Mouse (Mus musculus): ENCODE measurements at regions not wholly inside any gene's neighbourhood (a gene's known extent, or its start where the extent isn't known, plus 50 kb on each side); places are given as distances from the start of the nearest gene placed in this dataset.

DNA sequence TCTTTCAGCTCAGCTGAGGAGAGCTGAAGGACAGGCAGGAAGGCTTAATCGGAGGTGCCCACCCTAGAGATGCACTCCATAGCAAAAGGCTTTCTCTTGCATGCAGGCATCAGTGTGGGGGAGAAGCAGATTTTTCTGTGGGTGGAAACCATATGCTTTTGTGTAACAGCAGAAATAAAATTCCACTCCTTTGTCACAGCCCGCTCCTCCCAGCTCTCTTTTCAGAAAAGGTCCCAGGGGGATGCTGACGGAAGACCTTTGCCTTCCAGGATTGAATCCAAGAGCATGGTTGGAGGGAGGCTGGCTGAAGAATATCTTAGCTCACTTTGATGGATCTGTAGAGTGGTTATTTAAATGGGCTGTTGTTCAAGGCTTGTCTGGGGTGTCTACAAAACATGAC lies 336.8 kb upstream of the Map3k7 start:
- Histone ChIP-seq H3K9ac (ENCODE audit: control insufficient read depth, low read depth, low read length, poor library complexity, severe bottlenecking) (no peak overlapping the region), H3K27ac (ENCODE audit: control insufficient read depth, low read depth, low read length) (no peak overlapping the region)
- no peak for DNase-seq (ENCODE audit: low read depth, low spot score)

DNA sequence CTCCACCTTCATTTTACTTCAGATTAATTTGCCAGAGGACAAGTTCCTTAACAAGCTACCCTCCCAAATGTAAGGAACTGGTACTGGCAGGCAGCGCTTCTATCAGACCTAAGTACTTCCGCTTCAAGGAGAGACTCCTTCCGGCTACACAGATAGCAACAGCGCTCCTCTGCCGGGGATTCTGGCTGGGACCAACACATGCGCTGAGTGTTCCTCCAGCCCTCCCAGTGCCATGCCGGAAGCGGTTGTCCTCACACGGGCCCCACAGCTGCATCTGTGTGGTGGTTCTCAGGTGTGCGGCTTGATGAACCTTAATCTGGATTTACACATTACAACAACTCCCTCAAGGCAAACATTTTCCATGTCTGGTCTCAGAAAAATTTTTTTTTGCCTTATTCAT lies 336.1 kb upstream of the Map3k7 start:
- Histone ChIP-seq H3K27me3 (ENCODE audit: control insufficient read depth in 1 of 2, insufficient read depth in 2 of 2, low read length in 2 of 2) (no peaks in the 10 kb centered on the region), H3K4me1 (ENCODE audit: control insufficient read depth in 1 of 2, insufficient read depth in 2 of 2, low read length in 2 of 2) (no peaks in the 10 kb centered on the region), H3K27ac (ENCODE audit: control insufficient read depth, low read depth, low read length) (no peak overlapping the region), H3K36me3 (ENCODE audit: control insufficient read depth in 1 of 2, insufficient read depth in 2 of 2, low read length in 2 of 2) (no peaks in the 10 kb centered on the region), H3K79me2 (ENCODE audit: control insufficient read depth, insufficient read depth, low read length, poor library complexity) (no peaks in the 10 kb centered on the region), H3K9me3 (replicated peaks; ENCODE audit: insufficient read depth, low read length) (no peaks in the 10 kb centered on the region), H3K9ac (ENCODE audit: control insufficient read depth, low read depth, low read length, poor library complexity, severe bottlenecking) (no peak overlapping the region), H3K4me3 (ENCODE audit: control insufficient read depth in 1 of 2, insufficient read depth in 1 of 2, low read depth in 2 of 2, low read length in 2 of 2) (no peak overlapping the region)
- TF ChIP-seq RAD21 (IDR thresholded peaks at IDR 0.05; ENCODE audit: low read depth, low read length) (no peak), MXI1 (IDR thresholded peaks at IDR 0.05; ENCODE audit: low read depth, low read length) (no peak), USF2 (IDR thresholded peaks at IDR 0.05; ENCODE audit: borderline replicate concordance in 1 of 2, insufficient read depth in 1 of 2, low read depth in 1 of 2, low read length in 2 of 2) (no peak), EP300 (IDR thresholded peaks at IDR 0.05; ENCODE audit: low read depth in 1 of 2, low read length in 2 of 2) (no peak), GABPA (IDR thresholded peaks at IDR 0.05; ENCODE audit: low read depth, low read length) (no peak), ZNF384 (IDR thresholded peaks at IDR 0.05; ENCODE audit: low read depth, low read length) (no peak), ZC3H11A (IDR thresholded peaks at IDR 0.05; ENCODE audit: low read depth, low read length) (no peak), ZKSCAN1 (IDR thresholded peaks at IDR 0.05; ENCODE audit: low read depth, low read length) (no peak), MAZ (IDR thresholded peaks at IDR 0.05; ENCODE audit: low read depth, low read length) (no peak), GATA1 (IDR thresholded peaks at IDR 0.05; ENCODE audit: low read depth, low read length) (no peak), MEF2A (IDR thresholded peaks at IDR 0.05; ENCODE audit: extremely low read depth, insufficient replicate concordance, low read depth, low read length, poor library complexity, severe bottlenecking) (no peak), ETS1 (IDR thresholded peaks at IDR 0.05; ENCODE audit: low read depth, low read length) (no peak), SIN3A (IDR thresholded peaks at IDR 0.05; ENCODE audit: low read length) (no peak)
- DNase-seq (ENCODE audit: low read depth, low spot score) = no peak

More for the DNA sequence above, 336.8 kb upstream of the Map3k7 start:
- Histone ChIP-seq H3K9me3 (replicated peaks; ENCODE audit: insufficient read depth, low read length) (no peaks in the 10 kb centered on the region), H3K4me1 (ENCODE audit: control insufficient read depth in 1 of 2, insufficient read depth in 2 of 2, low read length in 2 of 2) (no peaks in the 10 kb centered on the region), H3K27me3 (ENCODE audit: control insufficient read depth in 1 of 2, insufficient read depth in 2 of 2, low read length in 2 of 2) (no peaks in the 10 kb centered on the region), H3K79me2 (ENCODE audit: control insufficient read depth, insufficient read depth, low read length, poor library complexity) (no peaks in the 10 kb centered on the region), H3K36me3 (ENCODE audit: control insufficient read depth in 1 of 2, insufficient read depth in 2 of 2, low read length in 2 of 2) (no peaks in the 10 kb centered on the region), H3K4me3 (ENCODE audit: control insufficient read depth in 1 of 2, insufficient read depth in 1 of 2, low read depth in 2 of 2, low read length in 2 of 2) (no peak overlapping the region)
- TF ChIP-seq MAZ (IDR thresholded peaks at IDR 0.05; ENCODE audit: low read depth, low read length) (no peak), MXI1 (IDR thresholded peaks at IDR 0.05; ENCODE audit: low read depth, low read length) (no peak), RAD21 (IDR thresholded peaks at IDR 0.05; ENCODE audit: low read depth, low read length) (no peak), UBTF (IDR thresholded peaks at IDR 0.05; ENCODE audit: borderline replicate concordance, insufficient read depth, low read depth, low read length) (no peak), MAFK (IDR thresholded peaks at IDR 0.05; ENCODE audit: borderline replicate concordance, low read depth, low read length) (no peak), MEF2A (IDR thresholded peaks at IDR 0.05; ENCODE audit: extremely low read depth, insufficient replicate concordance, low read depth, low read length, poor library complexity, severe bottlenecking) (no peak), JUND (IDR thresholded peaks at IDR 0.05; ENCODE audit: low read depth, low read length) (no peak)

Measured in MEL (cell line).